Mouse (Mus musculus) frontal cortex, adult (tissue): ENCODE measurements around the gene Tmco4.

ENCODE experiments used
- ATAC-seq: cut with Nextera tagmentation; 2 replicates; pipeline ENCODE4 v1.9.2; 2017; ENCODE audit warnings: mild to moderate bottlenecking, moderate library complexity, mixed read lengths; ENCODE audit not compliant: low TSS enrichment

The Tmco4 gene

GRCm38 (mm10) chr4:139091478-139092355, 119.0 kb downstream of the Tmco4 start:
- no peak; the same call in 1 of the 2 replicates for ATAC-seq

- no peak; the same call in 1 of the 2 replicates for ATAC-seq
These were observed 119.9 kb downstream of the Tmco4 start, which contains the start of gene Nbl1 for GRCm38 (mm10) chr4:139092356-139093195. TSS of gene Nbl1 (minus strand) at chr4:139092993.

- ATAC-seq = no peak
These were observed 120.5 kb downstream of the Tmco4 start for GRCm38 (mm10) chr4:139093196-139093530.

- no peak for ATAC-seq
These were observed 122.7 kb downstream of the Tmco4 start for GRCm38 (mm10) chr4:139095406-139095805.

GRCm38 (mm10) chr4:139096201-139096600, 123.5 kb downstream of the Tmco4 start:
- no peak for ATAC-seq

- ATAC-seq = no peak
These were observed 127.6 kb downstream of the Tmco4 start for GRCm38 (mm10) chr4:139100326-139100725.

GRCm38 (mm10) chr4:139101546-139101945, 128.9 kb downstream of the Tmco4 start:
- ATAC-seq = no peak

GRCm38 (mm10) chr4:139105453-139105852, 132.8 kb downstream of the Tmco4 start:
- ATAC-seq = no peak
